Mouse (Mus musculus): ENCODE results near the gene Pcdh17.

DNA sequence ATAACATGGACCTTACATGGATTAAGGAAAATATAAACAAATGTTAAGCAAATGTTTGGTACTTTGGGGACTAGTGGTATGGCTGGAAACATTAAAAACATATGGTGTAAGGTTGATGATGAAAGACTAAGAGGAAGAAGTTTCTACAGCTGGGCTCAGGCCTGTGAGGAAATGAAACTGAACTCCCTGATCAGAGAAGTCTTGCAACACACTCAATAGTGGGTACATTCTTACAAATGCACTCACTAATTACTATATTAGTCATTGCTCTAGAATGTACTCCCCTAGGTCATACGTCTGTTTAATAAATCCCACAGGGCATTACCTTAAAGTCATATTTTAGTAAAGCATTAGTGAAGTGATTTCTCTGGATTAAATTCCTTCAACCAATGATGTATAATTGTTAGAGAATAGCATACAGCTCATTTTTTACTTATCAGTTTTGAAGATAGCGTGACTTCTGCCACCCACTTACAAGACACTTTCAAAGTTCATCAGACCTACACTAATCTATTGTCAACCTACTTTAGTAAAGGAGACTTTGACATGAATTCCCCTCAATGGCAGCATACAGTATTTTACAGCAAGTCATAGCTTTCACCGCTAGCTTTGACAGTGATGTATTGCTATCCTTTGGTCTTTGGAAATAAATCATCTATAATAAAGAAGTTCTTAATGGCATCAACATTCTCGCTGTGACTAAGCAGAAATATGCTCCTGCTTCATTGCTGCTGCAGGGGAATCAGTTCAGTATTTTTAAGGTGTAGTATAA lies 10.9 kb downstream of the Pcdh17 start:
- TF ChIP-seq CTCF (IDR thresholded peaks at IDR 0.05; ENCODE audit: low read depth) (no peak), EP300 (IDR thresholded peaks at IDR 0.05; ENCODE audit: low read depth) (no peak)

Data from heart, postnatal 0 days (tissue).